Mouse (Mus musculus) liver, embryonic 14.5 days (tissue): Measurements from ENCODE around the gene Pkdcc. TPM values are rescaled to one million over a fixed set of nuclear protein-coding genes. Genes with fewer than 3 reads are reported as not detected.
A peak's percentile ranks its signal among the peaks of the same experiment; 100 is the strongest.

Experiments
- ATAC-seq: fragments of 200-750 bp; cut with Nextera tagmentation; 2 replicates; pipeline ENCODE4 v1.8.0; 2017; ENCODE audit warnings: moderate number of reproducible peaks, mild to moderate bottlenecking, moderate library complexity; ENCODE audit not compliant: insufficient read depth
- DNase-seq, 3 experiments: peaks; one replicate each; pipeline ENCODE4 v3.0.0-alpha.2; 2012 to 2013; ENCODE audit warnings: low read depth in 3 of 3, low spot score in 3 of 3
- H3K27ac ChIP-seq: fragments of 300-500 bp; sonication (generic); 2 replicates; pipeline ENCODE4 v1.5.1; 2014; ENCODE audit warnings: moderate library complexity, mild to moderate bottlenecking, control low read depth, inconsistent platforms
- H3K27me3 ChIP-seq: fragments of 300-500 bp; sonication (generic); 2 replicates; pipeline ENCODE4 v1.6.1; 2014; ENCODE audit warnings: mild to moderate bottlenecking, low read length, moderate library complexity; ENCODE audit not compliant: control insufficient read depth, insufficient read depth
- H3K36me3 ChIP-seq: fragments of 300-500 bp; sonication (generic); replicated peaks from 2 replicates; pipeline ENCODE4 v1.6.1; 2014; ENCODE audit warnings: low read depth; ENCODE audit not compliant: control insufficient read depth, insufficient read depth
- H3K4me1 ChIP-seq, 2 experiments: fragments of 200-500 bp in 1 of 2; fragments of 300-500 bp in 1 of 2; sonication (generic) in 1 of 2; replicated peaks; 2 replicates each; pipeline ENCODE4 v1.6.1; 2012 to 2014; ENCODE audit warnings: antibody characterized with exemption in 1 of 2, inconsistent platforms in 1 of 2, low read length in 1 of 2; ENCODE audit not compliant: control insufficient read depth in 2 of 2, insufficient read depth in 2 of 2
- H3K4me2 ChIP-seq: fragments of 300-500 bp; sonication (generic); 2 replicates; pipeline ENCODE4 v1.6.1; 2014; ENCODE audit warnings: low read depth, mild to moderate bottlenecking, control low read depth, moderate library complexity
- H3K4me3 ChIP-seq, 2 experiments: fragments of 200-500 bp in 1 of 2; fragments of 300-500 bp in 1 of 2; sonication (generic) in 1 of 2; 2 replicates each; pipeline ENCODE4 v1.5.1; 2012 to 2014; ENCODE audit warnings: low read depth in 2 of 2, low read length in 2 of 2, mild to moderate bottlenecking in 2 of 2, control low read depth in 1 of 2, inconsistent platforms in 1 of 2, moderate library complexity in 1 of 2; ENCODE audit not compliant: insufficient read depth in 1 of 2
- H3K9ac ChIP-seq: fragments of 300-500 bp; sonication (generic); replicated peaks from 2 replicates; pipeline ENCODE4 v1.6.1; 2014; ENCODE audit warnings: mild to moderate bottlenecking, control low read depth, moderate library complexity
- H3K9me3 ChIP-seq: fragments of 300-500 bp; sonication (generic); 2 replicates; pipeline ENCODE4 v1.6.1; 2016; ENCODE audit warnings: low read length, mixed read lengths; ENCODE audit not compliant: control insufficient read depth
- CTCF ChIP-seq: IDR thresholded peaks from 2 replicates; pipeline ENCODE4 v1.5.1; 2016; ENCODE audit warnings: antibody characterized with exemption, low read depth, control low read depth
- EP300 ChIP-seq: IDR thresholded peaks from 2 replicates; pipeline ENCODE4 v1.6.1; 2016; ENCODE audit warnings: antibody characterized with exemption, low read depth
- WGBS: fragments of 180-500 bp; shearing (Covaris S2); extraction: QIAGEN DNeasy Blood & Tissue Kit; methylation state at CpG from one replicate; pipeline ENCODE4 v1.1.7; 2014; ENCODE audit not compliant: insufficient replicate concordance; 5-methylcytosine and 5-hydroxymethylcytosine counted together
- polyA plus RNA-seq, 2 experiments: library from polyadenylated mRNA; depleted of rRNA in 1 of 2; stranded (reverse) in 1 of 2; unstranded in 1 of 2; fragments of >200 nt; fragmentation: Nextera tagmentation in 1 of 2; extraction: Ambion mirVana in 1 of 2; gene quantifications; 2 replicates each; pipeline versions ENCODE4 v1.2.1 to v1.2.3; 2012 to 2014

The Pkdcc gene
- polyA plus RNA-seq, 2 experiments, result 2.3 to 14.7 TPM

- Histone ChIP-seq H3K27ac (no peak overlapping the region), H3K27me3 (peaks cover 16% of the 10 kb centered on the region), H3K36me3 (no peaks in the 10 kb centered on the region), H3K4me1 (peaks cover 3 to 11% of the 10 kb centered on the region in 2 experiments; a peak in 2 of 4 replicates), H3K4me3 (no peak overlapping the region), H3K9me3 (no peaks in the 10 kb centered on the region), H3K4me2 (no peak overlapping the region), H3K9ac (no peak overlapping the region)
- DNase-seq, result no peak
- no peak for ATAC-seq
- WGBS, result 20% methylated on average over 8 of the region's 8 CpGs
- TF ChIP-seq EP300 (no peak), CTCF (no peak)
These were observed 57.5 kb downstream of the Pkdcc start for GRCm38 (mm10) chr17:83272641-83273040.

DNA sequence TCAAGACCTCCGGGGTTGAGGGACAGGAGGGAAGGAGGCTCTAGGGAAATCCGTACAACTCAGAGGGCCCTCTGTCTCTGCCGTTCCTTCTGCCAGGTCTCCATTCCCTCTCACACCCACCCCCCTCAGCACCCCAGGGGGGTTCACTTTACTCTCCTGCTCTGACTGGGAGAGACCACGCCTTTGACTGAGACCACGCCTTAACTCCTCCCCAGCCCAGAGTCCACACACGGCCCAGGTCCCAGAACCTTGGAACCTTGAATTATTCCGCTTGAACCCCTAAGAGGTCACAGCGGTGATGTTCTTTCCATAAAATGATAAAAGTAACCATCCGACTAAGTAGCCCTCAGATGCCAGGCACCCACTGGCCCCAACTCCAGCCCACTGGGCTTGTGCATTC is 58.5 kb downstream of the Pkdcc start:
- H3K4me2 ChIP-seq, result peak overlapping the region; percentile 20
- H3K4me3 ChIP-seq, result no peak overlapping the region
- no peak for ATAC-seq
- no peak for TF ChIP-seq CTCF
- TF ChIP-seq EP300, result no peak
- no peak overlapping the region for H3K9ac ChIP-seq
- no peak for DNase-seq
- WGBS, result 20% methylated on average over 9 of the region's 9 CpGs
- peaks cover 16% of the 10 kb centered on the region for H3K27me3 ChIP-seq
- H3K36me3 ChIP-seq, result no peaks in the 10 kb centered on the region
- peaks cover 3 to 15% of the 10 kb centered on the region in 2 experiments; a peak in 2 of 4 replicates for H3K4me1 ChIP-seq
- H3K27ac ChIP-seq, result no peak overlapping the region
- no peaks in the 10 kb centered on the region for H3K9me3 ChIP-seq

- no peak overlapping the region for H3K4me3 ChIP-seq
- H3K4me1 ChIP-seq, result peaks cover 3 to 15% of the 10 kb centered on the region in 2 experiments; a peak in 2 of 4 replicates
- H3K9me3 ChIP-seq, result no peaks in the 10 kb centered on the region
- no peak for TF ChIP-seq CTCF
- TF ChIP-seq EP300, result no peak
- DNase-seq, result no peak
- H3K27ac ChIP-seq, result no peak overlapping the region
- no peak overlapping the region for H3K9ac ChIP-seq
- WGBS, result 18% methylated on average over 4 of the region's 4 CpGs
- H3K27me3 ChIP-seq, result peaks cover 16% of the 10 kb centered on the region
- no peak for ATAC-seq
- no peaks in the 10 kb centered on the region for H3K36me3 ChIP-seq
- H3K4me2 ChIP-seq, result no peak overlapping the region; the same call in 1 of the 2 replicates
These were observed 59.0 kb downstream of the Pkdcc start for GRCm38 (mm10) chr17:83274101-83274500.

Other genes starting within 250 kb of the Pkdcc start
- 4.0 and 5.0 TPM in 2 replicates for gene Eml4, start 135.6 kb downstream of the Pkdcc start, polyA plus RNA-seq (2012; rRNA removed)
- 4.8 and 4.9 TPM in 2 replicates for gene Eml4, start 135.6 kb downstream of the Pkdcc start, polyA plus RNA-seq (2014; fragmentation: Nextera tagmentation; extraction: Ambion mirVana)